Mouse (Mus musculus) lung, postnatal 0 days (tissue): ENCODE measurements around the gene Pfpl. TPM values are rescaled to one million over a fixed set of nuclear protein-coding genes. Genes with fewer than 3 reads are reported as not detected.

Source experiments
- ATAC-seq: fragments of 200-750 bp; cut with Nextera tagmentation; 2 replicates; pipeline ENCODE4 v1.8.0; 2017; ENCODE audit warnings: moderate library complexity
- DNase-seq: peaks from one replicate; pipeline ENCODE4 v3.0.0-alpha.2; 2016; ENCODE audit warnings: low spot score
- H3K27ac ChIP-seq: fragments of 300-500 bp; sonication (generic); 2 replicates; pipeline ENCODE4 v1.5.1; 2014; ENCODE audit warnings: antibody characterized with exemption, mild to moderate bottlenecking, low read length, mixed read lengths
- H3K27me3 ChIP-seq: fragments of 300-500 bp; sonication (generic); replicated peaks from 2 replicates; pipeline ENCODE4 v1.6.1; 2014; ENCODE audit warnings: low read length, mixed read lengths; ENCODE audit not compliant: insufficient read depth
- H3K36me3 ChIP-seq: fragments of 300-500 bp; sonication (generic); 2 replicates; pipeline ENCODE4 v1.6.1; 2014; ENCODE audit warnings: low read length, mixed read lengths; ENCODE audit not compliant: insufficient read depth
- H3K4me1 ChIP-seq: fragments of 300-500 bp; sonication (generic); 2 replicates; pipeline ENCODE4 v1.6.1; 2014; ENCODE audit warnings: antibody characterized with exemption, low read depth, low read length, mixed read lengths; ENCODE audit not compliant: insufficient read depth
- H3K4me2 ChIP-seq: fragments of 300-500 bp; sonication (generic); replicated peaks from 2 replicates; pipeline ENCODE4 v1.6.1; 2014; ENCODE audit warnings: low read depth, mild to moderate bottlenecking, low read length, moderate library complexity, mixed read lengths
- H3K4me3 ChIP-seq: fragments of 300-500 bp; sonication (generic); 2 replicates; pipeline ENCODE4 v1.5.1; 2014; ENCODE audit warnings: low read depth, low read length
- H3K9ac ChIP-seq: fragments of 300-500 bp; sonication (generic); replicated peaks from 2 replicates; pipeline ENCODE4 v1.6.1; 2014; ENCODE audit warnings: low read depth, mild to moderate bottlenecking
- H3K9me3 ChIP-seq: fragments of 300-500 bp; sonication (generic); 2 replicates; pipeline ENCODE4 v1.6.1; 2016; ENCODE audit warnings: low read length, mixed read lengths
- CTCF ChIP-seq: IDR thresholded peaks from 2 replicates; pipeline ENCODE4 v1.5.1; 2016; ENCODE audit warnings: antibody characterized with exemption, mild to moderate bottlenecking
- EP300 ChIP-seq: IDR thresholded peaks from 2 replicates; pipeline ENCODE4 v1.6.1; 2016; ENCODE audit warnings: antibody characterized with exemption, mild to moderate bottlenecking, control low read depth
- WGBS: fragments of 180-500 bp; shearing (Covaris S2); extraction: QIAGEN DNeasy Blood & Tissue Kit; methylation state at CpG from one replicate; pipeline ENCODE4 v1.1.7; 2014; 5-methylcytosine and 5-hydroxymethylcytosine counted together
- polyA plus RNA-seq: library from polyadenylated mRNA; unstranded; fragments of >200 nt; fragmentation: Nextera tagmentation; extraction: Ambion mirVana; gene quantifications from 2 replicates; pipeline ENCODE4 v1.2.1, GENCODE M21; 2015

The Pfpl gene
- polyA plus RNA-seq, 1 experiment from 2014 or later: not detected

GRCm38 (mm10) chr19:12427101-12427500 lies 604 bp upstream of the Pfpl start:
- Histone ChIP-seq H3K4me2 (no peak overlapping the region), H3K4me1 (no peaks in the 10 kb centered on the region), H3K27ac (no peak overlapping the region), H3K27me3 (no peaks in the 10 kb centered on the region), H3K36me3 (no peaks in the 10 kb centered on the region), H3K9ac (no peak overlapping the region), H3K4me3 (no peak overlapping the region), H3K9me3 (no peaks in the 10 kb centered on the region)
- ATAC-seq (no peak), DNase-seq (no peak)
- no peak for TF ChIP-seq EP300
- TF ChIP-seq CTCF: no peak
- 81% methylated on average over 5 of the region's 5 CpGs for WGBS

- Histone ChIP-seq H3K4me2 (no peak overlapping the region), H3K9me3 (no peaks in the 10 kb centered on the region), H3K36me3 (no peaks in the 10 kb centered on the region), H3K4me1 (no peaks in the 10 kb centered on the region), H3K27ac (no peak overlapping the region), H3K27me3 (no peaks in the 10 kb centered on the region), H3K9ac (no peak overlapping the region), H3K4me3 (no peak overlapping the region)
- peak; percentile 82 for TF ChIP-seq CTCF
- TF ChIP-seq EP300: no peak
- 2% methylated on average over 2 of the region's 2 CpGs for WGBS
- DNase-seq (peak; percentile 88), ATAC-seq (peak; percentile 71)
Observed at GRCm38 (mm10) chr19:12433033-12433432, 5.3 kb downstream of the Pfpl start.

- no peak for TF ChIP-seq CTCF
- no peak for TF ChIP-seq EP300
- Histone ChIP-seq H3K4me3 (no peak overlapping the region), H3K9ac (no peak overlapping the region), H3K27ac (no peak overlapping the region), H3K9me3 (no peaks in the 10 kb centered on the region), H3K36me3 (no peaks in the 10 kb centered on the region), H3K4me1 (no peaks in the 10 kb centered on the region), H3K27me3 (no peaks in the 10 kb centered on the region), H3K4me2 (no peak overlapping the region)
- 70% methylated on average over 4 of the region's 4 CpGs for WGBS
- peak; percentile 33 for DNase-seq
- no peak; the same call in 1 of the 2 replicates for ATAC-seq
Observed at GRCm38 (mm10) chr19:12435011-12435416, 7.3 kb downstream of the Pfpl start.

GRCm38 (mm10) chr19:12435750-12436524 lies 8.2 kb downstream of the Pfpl start:
- ATAC-seq: no peak
- no peak overlapping the region for H3K4me2 ChIP-seq
- 59% methylated on average over 4 of the region's 4 CpGs for WGBS
- H3K4me3 ChIP-seq: no peak overlapping the region
- no peaks in the 10 kb centered on the region for H3K36me3 ChIP-seq
- DNase-seq: peak; percentile 29
- H3K4me1 ChIP-seq: no peaks in the 10 kb centered on the region
- no peaks in the 10 kb centered on the region for H3K9me3 ChIP-seq
- no peaks in the 10 kb centered on the region for H3K27me3 ChIP-seq
- TF ChIP-seq EP300: 0 out of 2 replicates have a peak, but pooled peaks have one; percentile 9
- no peak for TF ChIP-seq CTCF
- no peak overlapping the region for H3K9ac ChIP-seq
- H3K27ac ChIP-seq: no peak overlapping the region

- no peak for ATAC-seq
- WGBS: 43% methylated on average over 1 of the region's 1 CpGs
- Histone ChIP-seq H3K4me1 (no peaks in the 10 kb centered on the region), H3K27ac (no peak overlapping the region), H3K36me3 (no peaks in the 10 kb centered on the region), H3K9ac (no peak overlapping the region), H3K4me3 (no peak overlapping the region), H3K27me3 (no peaks in the 10 kb centered on the region), H3K9me3 (no peaks in the 10 kb centered on the region), H3K4me2 (no peak overlapping the region)
- peak; percentile 27 for DNase-seq
- 0 out of 2 replicates have a peak, but pooled peaks have one; percentile 10 for TF ChIP-seq EP300
- TF ChIP-seq CTCF: no peak
Observed at GRCm38 (mm10) chr19:12439581-12439980, 11.9 kb downstream of the Pfpl start.

GRCm38 (mm10) chr19:12440103-12440725 lies 12.5 kb downstream of the Pfpl start:
- no peaks in the 10 kb centered on the region for H3K27me3 ChIP-seq
- H3K9me3 ChIP-seq: no peaks in the 10 kb centered on the region
- no peaks in the 10 kb centered on the region for H3K4me1 ChIP-seq
- no peak overlapping the region for H3K4me3 ChIP-seq
- DNase-seq: peak; percentile 65
- H3K27ac ChIP-seq: peak overlapping the region; percentile 47
- H3K9ac ChIP-seq: no peak overlapping the region
- TF ChIP-seq EP300 (no peak), CTCF (no peak)
- no peak overlapping the region for H3K4me2 ChIP-seq
- no peaks in the 10 kb centered on the region for H3K36me3 ChIP-seq
- ATAC-seq: peak; percentile 37; the same call in 1 of the 2 replicates
- WGBS: 57% methylated on average over 5 of the region's 5 CpGs
